Mouse (Mus musculus) cerebellum, adult 9-10 months (tissue): ENCODE data around the gene Ccdc171.
"Not testable (repeated sequence)": the region's sequence is repeated elsewhere in the genome, so short reads cannot be mapped to it uniquely, and the experiment has no call there.

Source experiments
- DNase-seq: peaks from one replicate; pipeline ENCODE4 v3.0.0; 2022

Gene Ccdc171

GRCm38 (mm10) chr4:83524843-83525689 is at the start of gene Ccdc171:
Gene Ccdc171 (plus strand): TSS chr4:83525545.
- DNase-seq: peak; percentile 93

DNA sequence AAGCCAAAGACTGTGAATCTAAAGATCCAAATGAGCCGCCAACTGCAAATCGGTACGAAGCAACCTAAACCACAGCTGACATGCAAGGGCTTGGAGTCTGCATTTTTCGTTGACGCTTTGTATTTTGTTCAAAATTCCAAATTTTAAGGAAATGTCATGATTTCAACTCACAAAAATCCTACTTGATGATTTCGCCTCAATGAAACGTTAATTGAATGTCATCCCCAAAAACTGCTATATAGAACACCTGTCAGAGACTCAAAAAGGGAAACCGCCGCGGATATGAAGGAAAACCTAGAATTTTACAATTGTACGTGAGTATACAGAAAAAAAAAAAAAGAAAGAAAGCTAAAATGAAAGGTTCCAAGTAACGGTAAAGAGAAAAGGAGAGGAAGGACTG is 40.1 kb upstream of the Ccdc171 start:
- no peak for DNase-seq

- peak; percentile 89 for DNase-seq
These were observed 39.6 kb upstream of the Ccdc171 start for GRCm38 (mm10) chr4:83485735-83486116.

DNA sequence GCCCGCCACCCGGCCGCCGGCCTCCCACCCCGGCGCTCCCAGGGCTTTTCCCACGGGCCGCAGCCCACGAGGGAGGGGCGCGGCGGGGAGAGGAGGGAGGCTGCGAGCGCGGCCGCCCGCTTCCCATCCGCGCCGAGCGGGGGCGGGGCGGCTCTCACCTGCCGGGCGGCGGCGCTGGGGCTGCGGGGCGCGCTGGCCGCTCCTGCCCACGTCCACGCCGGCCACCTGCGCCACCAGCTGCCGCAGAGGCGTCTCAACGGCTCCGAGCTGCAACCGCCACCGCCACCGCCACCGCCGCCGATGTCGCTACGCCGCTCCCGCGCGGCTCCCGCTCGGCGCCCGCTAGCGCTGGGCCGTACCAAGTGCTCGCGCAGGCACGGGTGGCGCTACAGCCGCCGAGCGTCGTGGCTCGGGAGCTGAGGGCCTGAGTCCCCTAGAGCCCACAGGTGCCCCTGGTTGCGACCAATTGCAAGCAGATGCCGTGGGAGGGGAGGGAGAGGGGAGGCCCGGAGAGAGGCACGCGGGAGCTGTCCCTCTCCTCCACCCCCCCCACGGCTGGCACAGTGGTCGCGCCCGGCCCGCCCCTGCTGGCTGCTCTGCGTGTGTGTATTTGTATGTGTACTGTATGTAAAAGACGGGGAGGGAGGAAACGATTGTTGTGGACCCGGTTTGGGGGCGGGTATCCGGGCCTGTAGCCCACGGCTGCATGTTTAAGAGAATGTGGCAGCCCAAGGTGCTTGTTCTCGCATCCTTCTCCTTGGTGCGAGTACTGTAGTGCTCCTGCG is 39.0 kb upstream of the Ccdc171 start, which contains the start of gene Psip1:
Psip1 (minus strand) TSS at position 343 of the 785 bp plus-strand sequence.
- DNase-seq: peak; percentile 95

- no peak for DNase-seq
These were observed 36.2 kb upstream of the Ccdc171 start for GRCm38 (mm10) chr4:83489121-83489520.

GRCm38 (mm10) chr4:83493112-83493511 is 32.2 kb upstream of the Ccdc171 start:
- no peak for DNase-seq

- DNase-seq: not testable (repeated sequence)
These were observed 28.3 kb upstream of the Ccdc171 start for GRCm38 (mm10) chr4:83497013-83497412.

DNA sequence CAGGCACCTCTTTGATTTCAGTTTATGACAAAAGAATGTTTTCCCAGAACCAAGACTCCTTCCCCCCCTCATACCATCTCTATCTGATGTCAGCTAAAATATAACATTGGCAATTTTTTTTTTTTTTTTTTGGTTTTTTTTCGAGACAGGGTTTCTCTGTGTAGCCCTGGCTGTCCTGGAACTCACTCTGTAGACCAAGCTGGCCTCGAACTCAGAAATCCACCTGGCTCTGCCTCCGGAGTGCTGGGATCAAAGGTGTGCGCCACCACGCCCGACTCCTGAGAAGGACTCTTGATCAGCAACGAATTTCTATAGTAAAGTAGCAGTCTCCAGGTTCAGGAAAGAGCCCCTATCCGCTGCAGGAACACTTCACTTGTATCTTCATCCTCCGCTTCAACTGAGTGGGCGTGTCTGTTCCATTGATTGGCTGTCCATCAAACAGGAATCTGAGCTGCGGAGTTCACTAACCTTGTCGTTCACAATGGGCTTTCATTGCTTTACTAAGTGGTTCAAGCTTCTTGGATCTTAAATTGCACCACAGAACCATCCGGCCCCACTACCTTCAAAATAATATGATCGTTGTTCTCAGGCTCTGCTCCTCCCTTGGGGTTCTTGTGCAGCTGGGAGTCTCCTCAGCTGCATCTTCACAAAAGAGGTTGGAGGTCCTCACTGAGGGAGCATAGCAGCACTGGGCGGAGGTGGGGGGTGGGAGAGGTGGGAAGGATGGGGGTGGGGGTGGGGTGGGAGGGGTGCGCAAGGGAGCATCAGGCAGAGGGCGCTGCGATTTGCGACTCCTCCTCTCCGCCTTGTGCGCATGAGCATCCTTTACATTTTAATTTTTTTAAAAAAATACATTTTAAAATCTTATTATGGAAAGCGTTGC is 24.9 kb upstream of the Ccdc171 start:
- DNase-seq: no peak

DNA sequence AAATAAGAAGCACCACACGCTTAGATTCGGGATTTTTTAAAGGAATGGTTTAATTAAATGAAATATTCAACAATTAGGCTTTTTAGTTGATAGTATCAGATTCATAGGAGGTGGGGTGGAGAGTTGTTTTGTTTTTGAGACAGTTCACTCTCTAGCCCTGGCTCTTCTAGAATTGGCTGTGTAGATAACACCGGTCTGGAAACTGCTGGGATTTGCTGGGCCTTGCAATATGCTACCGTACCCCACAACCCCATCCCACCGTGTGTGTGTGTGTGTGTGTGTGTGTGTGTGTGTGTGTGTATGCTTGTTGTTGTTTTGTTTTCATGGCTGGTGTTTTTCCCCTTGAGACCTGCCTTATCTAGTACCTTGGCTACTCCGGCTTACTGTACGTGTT is 24.3 kb upstream of the Ccdc171 start:
- DNase-seq: no peak

DNA sequence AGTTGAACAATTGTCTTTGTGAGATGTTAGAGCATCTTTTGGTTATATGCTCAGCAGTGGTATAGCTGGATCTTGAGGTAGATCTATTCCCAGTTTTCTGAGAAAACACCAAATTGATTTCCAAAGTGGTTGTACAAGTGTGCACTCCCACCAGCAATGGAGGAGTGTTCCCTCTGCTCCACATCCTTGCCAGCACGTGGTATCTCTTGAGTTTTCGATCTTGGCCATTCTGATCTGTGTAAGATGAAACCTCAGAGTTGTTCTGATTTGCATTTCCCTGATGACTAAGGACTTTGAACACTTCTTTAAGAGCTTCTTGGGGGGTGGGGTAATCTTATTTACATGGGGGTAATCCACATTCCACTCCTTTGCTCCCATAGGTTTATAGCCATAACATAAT is 15.7 kb upstream of the Ccdc171 start:
- DNase-seq: no peak

DNA sequence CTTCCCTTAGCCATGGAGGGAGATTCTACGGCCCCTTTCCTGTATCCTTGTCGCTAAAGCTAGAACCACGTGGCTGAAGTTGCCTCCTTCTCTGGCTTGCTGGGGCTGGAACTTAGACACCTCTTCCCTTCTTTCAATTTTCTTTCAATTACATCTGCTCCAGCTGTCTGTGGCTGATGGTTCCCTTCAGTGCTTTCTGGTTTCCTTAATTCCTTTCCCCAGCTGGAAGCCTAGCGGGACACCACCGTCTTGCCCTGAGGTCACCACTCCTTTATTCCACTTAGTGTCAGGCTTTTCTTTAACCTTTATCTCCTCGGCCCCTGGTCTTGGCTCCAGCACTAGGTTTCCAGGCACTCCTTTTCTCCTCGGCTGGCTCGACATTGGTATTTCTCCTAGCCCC is 14.3 kb upstream of the Ccdc171 start:
- DNase-seq: no peak

DNA sequence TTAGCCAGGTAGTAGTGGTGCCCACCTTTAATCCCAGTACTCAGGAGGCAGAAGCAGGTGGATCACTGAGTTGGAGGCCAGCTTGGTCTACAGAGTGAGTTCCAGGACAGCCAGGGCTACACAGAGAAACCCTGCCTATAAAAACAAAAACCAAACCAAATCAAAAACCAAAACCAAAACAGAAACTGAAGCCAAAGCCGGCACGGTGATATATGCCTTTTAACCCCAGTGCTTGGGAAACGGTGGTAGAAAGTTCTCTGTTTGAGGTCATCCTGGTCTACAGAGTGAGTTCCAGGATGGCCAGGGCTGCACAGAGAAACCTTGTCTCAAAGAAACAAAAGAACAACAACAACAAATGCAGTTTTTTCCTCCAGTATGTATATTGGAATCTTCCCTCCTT is 13.1 kb upstream of the Ccdc171 start:
- no peak for DNase-seq

DNA sequence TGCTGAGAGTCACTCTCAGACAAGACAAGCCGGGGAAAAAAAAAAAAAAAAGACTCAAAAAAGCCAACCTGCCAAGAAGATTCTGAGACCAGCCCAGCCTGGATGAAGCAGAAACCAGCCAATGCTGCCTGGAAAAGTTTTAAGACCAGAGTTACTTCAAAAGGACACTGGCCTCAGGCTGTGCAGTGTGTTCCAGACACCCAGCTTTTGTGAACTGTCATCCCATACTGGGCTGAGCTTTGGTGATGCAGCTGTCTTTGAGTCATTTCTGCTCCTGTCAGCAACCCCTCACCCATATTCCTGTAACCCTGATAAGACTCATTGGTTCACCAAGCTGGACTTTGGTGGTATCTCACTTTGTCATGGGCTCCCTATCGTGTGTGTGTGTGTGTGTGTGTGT is 12.7 kb upstream of the Ccdc171 start:
- no peak for DNase-seq

DNA sequence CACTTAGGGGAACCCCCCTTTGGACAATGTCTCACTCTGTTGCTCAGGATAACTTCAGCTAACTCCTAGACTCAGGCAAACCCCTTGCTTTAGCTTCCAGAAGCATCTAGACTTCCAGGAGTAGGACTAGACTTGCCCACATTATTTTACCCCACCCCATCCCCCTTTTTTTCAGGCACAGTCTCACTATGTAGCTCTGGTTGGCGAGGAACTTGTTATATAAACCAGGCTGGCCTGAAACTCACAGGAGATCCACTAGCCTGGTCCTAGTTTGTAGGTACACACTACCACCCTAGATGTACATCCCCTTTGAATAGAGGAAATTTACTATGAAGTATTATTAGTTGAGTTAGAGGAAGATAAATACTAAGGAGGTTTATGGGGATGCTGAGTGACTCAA is 11.2 kb upstream of the Ccdc171 start:
- no peak for DNase-seq

GRCm38 (mm10) chr4:83514976-83515669 is 10.2 kb upstream of the Ccdc171 start:
- DNase-seq: no peak

DNA sequence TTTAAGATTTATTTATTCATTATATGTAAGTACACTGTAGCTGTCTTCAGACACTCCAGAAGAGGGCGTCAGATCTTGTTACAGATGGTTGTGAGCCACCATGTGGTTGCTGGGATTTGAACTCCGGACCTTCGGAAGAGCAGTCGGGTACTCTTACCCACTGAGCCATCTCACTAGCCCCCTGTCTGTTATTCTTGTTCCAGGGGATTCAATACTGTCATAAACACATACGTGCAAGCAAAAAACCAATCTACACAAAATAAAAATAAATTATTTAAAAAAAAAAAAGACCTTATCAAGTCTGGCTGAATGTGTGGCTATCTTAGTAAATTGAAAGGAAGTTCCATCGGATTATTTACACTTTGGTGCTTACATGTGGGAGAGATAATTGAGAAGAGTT is 9.2 kb upstream of the Ccdc171 start:
- not testable (repeated sequence) for DNase-seq

DNA sequence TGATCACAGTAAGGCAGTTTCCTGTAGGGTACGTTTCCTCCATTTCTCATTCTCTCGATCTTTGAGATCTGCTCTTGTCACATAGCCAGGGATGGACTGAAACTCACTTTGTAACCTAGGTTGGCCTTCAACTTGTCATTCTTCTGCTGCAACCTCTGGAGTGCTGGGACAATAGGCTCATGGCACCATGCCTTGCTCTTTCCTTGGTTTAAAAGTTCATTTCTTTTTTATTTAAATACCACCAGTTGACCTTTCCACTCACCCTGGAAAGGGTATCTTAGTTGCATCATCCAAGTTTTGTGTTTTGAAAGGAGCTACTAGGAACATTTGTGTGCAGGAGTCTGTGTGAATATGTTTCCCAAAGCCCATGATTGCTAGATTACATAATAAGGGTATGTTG is 6.2 kb upstream of the Ccdc171 start:
- no peak for DNase-seq

DNA sequence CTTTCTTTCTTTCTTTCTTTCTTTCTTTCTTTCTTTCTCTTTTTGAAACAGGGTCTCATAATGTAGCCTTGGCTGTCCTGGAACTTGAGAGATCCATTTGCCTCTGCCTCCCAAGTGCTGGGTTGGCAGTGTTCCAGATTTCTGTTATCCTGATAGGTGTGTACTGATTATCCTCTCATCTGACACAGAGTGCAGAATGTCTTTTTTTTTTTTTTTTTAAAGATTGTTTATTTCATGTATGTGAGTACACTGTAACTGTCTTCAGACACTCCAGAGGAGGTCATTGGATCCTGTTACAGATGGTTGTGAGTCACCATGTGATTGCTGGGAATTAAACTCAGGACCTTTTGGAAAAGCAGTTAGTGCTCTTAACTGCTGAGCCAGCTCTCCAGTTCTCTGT is 5.5 kb upstream of the Ccdc171 start:
- DNase-seq: no peak

DNA sequence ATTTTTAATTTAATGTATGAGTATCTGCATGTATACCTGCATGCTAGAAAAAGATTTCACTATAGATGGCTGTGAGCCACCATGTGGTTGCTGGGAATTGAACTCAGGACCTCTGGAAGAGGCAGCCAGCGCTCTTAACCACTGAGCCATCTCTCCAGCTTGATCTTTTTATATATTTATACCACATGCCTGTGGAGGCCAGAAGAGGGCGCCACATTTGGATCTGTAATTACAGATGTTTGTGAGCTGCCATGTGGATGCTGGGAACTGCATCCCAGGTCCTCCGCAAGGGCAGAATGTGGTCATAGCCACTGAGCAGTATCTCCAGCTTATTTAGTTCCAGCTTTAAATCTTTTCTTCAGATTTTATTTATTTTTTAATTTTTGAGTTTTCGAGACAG is 5.0 kb upstream of the Ccdc171 start:
- no peak for DNase-seq

DNA sequence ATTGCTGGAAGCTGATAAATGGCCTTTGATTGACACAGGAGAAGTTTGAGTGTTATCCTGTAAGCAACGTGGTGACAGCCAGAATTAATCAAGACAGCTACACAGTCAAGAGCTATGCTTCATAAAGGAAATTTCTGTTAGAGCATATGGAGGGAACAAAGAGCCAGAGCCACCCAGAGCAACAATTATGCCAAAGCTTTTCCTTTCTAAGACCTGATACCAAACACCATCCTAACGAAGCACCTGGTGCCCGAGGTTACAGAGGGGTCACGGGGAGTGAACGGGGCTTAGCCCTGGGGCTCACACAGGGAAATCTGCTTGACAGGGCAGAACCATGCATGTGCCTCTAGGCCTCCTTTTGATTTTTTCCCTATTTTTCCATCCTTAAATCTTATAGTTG is 3.3 kb upstream of the Ccdc171 start:
- no peak for DNase-seq

DNA sequence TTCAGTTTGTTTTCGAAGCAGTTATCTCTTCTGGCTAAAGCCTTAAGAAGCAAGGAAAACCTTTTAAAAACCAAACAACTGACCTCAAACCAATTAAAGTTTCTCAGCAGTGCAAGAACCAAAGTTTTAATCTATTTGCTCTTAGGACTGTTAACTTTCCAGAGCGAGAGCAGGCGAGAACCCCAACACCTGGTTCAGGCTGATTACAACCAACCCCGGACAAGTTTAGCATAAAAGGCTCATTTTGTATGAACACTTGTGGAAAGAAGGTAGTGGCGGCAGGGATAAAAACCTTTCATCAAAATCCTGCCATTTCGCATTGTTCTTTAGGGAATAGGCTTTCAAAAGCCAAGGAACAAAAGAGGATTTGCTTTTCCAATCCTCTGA is 896 bp upstream of the Ccdc171 start:
- DNase-seq: no peak

DNA sequence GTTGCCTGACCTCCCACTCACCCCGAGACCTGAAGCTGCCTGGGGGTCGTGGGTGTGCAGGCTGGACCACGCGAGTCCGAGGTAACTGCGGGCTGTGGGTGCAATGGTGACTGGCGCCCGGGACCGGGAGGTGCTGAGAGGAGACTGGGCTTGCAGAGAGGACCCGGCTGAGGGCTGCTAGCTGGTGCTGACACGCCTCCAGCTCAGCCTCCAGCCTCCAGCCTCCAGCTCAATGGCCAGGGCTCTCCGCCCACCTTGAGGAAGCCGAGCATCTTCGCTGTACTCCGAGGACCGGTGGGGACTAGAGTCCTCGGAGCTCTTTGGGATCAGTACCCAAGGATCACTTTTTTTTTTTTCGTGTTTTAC is 328 bp downstream of the Ccdc171 start:
- no peak for DNase-seq
